In the genomic region with DNA sequence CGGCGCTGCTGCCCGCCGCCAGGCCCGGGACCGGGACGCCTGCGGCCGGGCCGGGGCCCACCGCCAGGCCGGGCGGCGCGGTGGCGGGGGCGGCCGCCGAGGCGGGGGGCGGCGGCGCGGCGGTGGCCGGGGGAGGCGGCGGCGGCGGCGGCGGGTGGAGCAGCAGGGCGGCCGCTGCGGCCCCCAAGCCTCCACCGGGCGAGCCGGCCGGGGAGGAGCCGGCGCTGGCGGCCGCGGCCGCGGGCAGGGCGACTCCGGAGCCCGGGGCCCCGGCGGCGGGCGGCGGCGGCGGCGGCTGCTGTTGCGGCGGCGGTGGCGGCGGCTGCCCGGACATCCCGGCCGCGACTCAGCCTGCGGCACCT, we compare ENCODE assay signal across 8 mouse cellular contexts. TPM values are rescaled to one million over a fixed set of nuclear protein-coding genes. Genes with fewer than 3 reads are reported as not detected.
DNase-seq lines count a peak whose midpoint lies in the region; ATAC-seq and TF ChIP-seq lines count a peak whose summit lies in the region.

No protein-coding gene starts in this region.

- H3K4me3 ChIP-seq in lung, adult 2 months (replicated peaks; ENCODE audit: extremely low read depth, low read depth, low read length): peak overlapping the region; percentile 97
- H3K4me3 ChIP-seq in embryonic facial prominence, embryonic 14.5 days (ENCODE audit: low read depth, low read length): peak overlapping the region; percentile 96
- H3K4me3 ChIP-seq in intestine, embryonic 16.5 days (ENCODE audit: low read length): peak overlapping the region; percentile 90
- peak overlapping the region; percentile 81 for H3K4me3 ChIP-seq in neural tube, embryonic 13.5 days

- peak overlapping the region; percentile 99 for H3K27ac ChIP-seq in embryonic facial prominence, embryonic 14.5 days (replicated peaks; ENCODE audit: low read depth, low read length)
- H3K27ac ChIP-seq in intestine, embryonic 16.5 days (ENCODE audit: low read length): peak overlapping the region; percentile 98
- H3K27ac ChIP-seq in neural tube, embryonic 13.5 days (replicated peaks): peak overlapping the region; percentile 99

- no peaks in the 10 kb centered on the region for H3K9me3 ChIP-seq in embryonic facial prominence, embryonic 14.5 days (ENCODE audit: control insufficient read depth, low read length)
- no peaks in the 10 kb centered on the region for H3K9me3 ChIP-seq in intestine, embryonic 16.5 days (ENCODE audit: control insufficient read depth, low read length)
- H3K9me3 ChIP-seq in neural tube, embryonic 13.5 days: no peaks in the 10 kb centered on the region

- H3K9ac ChIP-seq in embryonic facial prominence, embryonic 14.5 days (ENCODE audit: low read depth, low read length): peak overlapping the region; percentile 99
- peak overlapping the region; percentile 96 for H3K9ac ChIP-seq in intestine, embryonic 16.5 days (ENCODE audit: low read depth, low read length)
- H3K9ac ChIP-seq in neural tube, embryonic 13.5 days: peak overlapping the region; percentile 97

- H3K36me3 ChIP-seq in embryonic facial prominence, embryonic 14.5 days (ENCODE audit: control insufficient read depth, insufficient read depth, low read length): no peaks in the 10 kb centered on the region
- no peaks in the 10 kb centered on the region for H3K36me3 ChIP-seq in intestine, embryonic 16.5 days (ENCODE audit: control insufficient read depth, insufficient read depth, low read length)
- H3K36me3 ChIP-seq in neural tube, embryonic 13.5 days: no peaks in the 10 kb centered on the region

- 16% methylated on average over 64 of the region's 67 CpGs for WGBS in lung, adult 2 months
- no CpG with 5 or more reads among the region's 67 CpGs for WGBS in embryonic facial prominence, embryonic 14.5 days
- 0% methylated on average over 19 of the region's 67 CpGs for WGBS in intestine, embryonic 16.5 days
- under 1% methylated on average over 43 of the region's 67 CpGs for WGBS in neural tube, embryonic 13.5 days

- DNase-seq in lung, adult 2 months: no peak
- no peak for DNase-seq in lung, postnatal 4 days
- DNase-seq in embryonic facial prominence, embryonic 14.5 days (ENCODE audit: low spot score): no peak
- no peak for DNase-seq in MN1 (ENCODE audit: low spot score)
- no peak for DNase-seq in gastrocnemius, postnatal 10 days
- DNase-seq in right cerebral cortex, postnatal 4 days: no peak

- H3K27me3 ChIP-seq in embryonic facial prominence, embryonic 14.5 days (replicated peaks; ENCODE audit: control insufficient read depth, insufficient read depth, low read length): no peaks in the 10 kb centered on the region
- H3K27me3 ChIP-seq in intestine, embryonic 16.5 days (replicated peaks; ENCODE audit: control insufficient read depth, insufficient read depth, low read length): no peaks in the 10 kb centered on the region
- no peaks in the 10 kb centered on the region for H3K27me3 ChIP-seq in neural tube, embryonic 13.5 days

- no peak for TF ChIP-seq CTCF in lung, adult 2 months (IDR thresholded peaks at IDR 0.05; ENCODE audit: insufficient read depth, low read length)

- H3K4me1 ChIP-seq in lung, adult 2 months (ENCODE audit: control insufficient read depth, insufficient read depth, low read length): peaks cover 21% of the 10 kb centered on the region
- peaks cover 7% of the 10 kb centered on the region for H3K4me1 ChIP-seq in embryonic facial prominence, embryonic 14.5 days (ENCODE audit: control insufficient read depth, insufficient read depth, low read length)
- H3K4me1 ChIP-seq in intestine, embryonic 16.5 days (ENCODE audit: control insufficient read depth, insufficient read depth, low read length): peaks cover 15% of the 10 kb centered on the region
- peaks cover 50% of the 10 kb centered on the region for H3K4me1 ChIP-seq in neural tube, embryonic 13.5 days (replicated peaks)

- peak overlapping the region; percentile 66 for H3K4me2 ChIP-seq in embryonic facial prominence, embryonic 14.5 days (ENCODE audit: low read depth, low read length)
- peak overlapping the region; percentile 75 for H3K4me2 ChIP-seq in intestine, embryonic 16.5 days (ENCODE audit: low read depth, low read length)
- peak overlapping the region; percentile 71 for H3K4me2 ChIP-seq in neural tube, embryonic 13.5 days

- no peak for TF ChIP-seq POLR2A in lung, adult 2 months (IDR thresholded peaks at IDR 0.05; ENCODE audit: borderline replicate concordance, extremely low read depth, low read depth, low read length)

- 0 out of 2 replicates have a peak, but pooled peaks have one; percentile 10 for ATAC-seq in embryonic facial prominence, embryonic 14.5 days (ENCODE audit: low read depth)
- ATAC-seq in intestine, embryonic 16.5 days: peak; percentile 36
- peak; percentile 9; the same call in 1 of the 2 replicates for ATAC-seq in neural tube, embryonic 13.5 days (ENCODE audit: low read depth)

RNA-seq across cellular contexts. Expression of a gene that starts 0.5 kb away (rescaled TPM):
- polyA plus RNA-seq in lung, adult 2 months (2012; rRNA removed): 17.1 and 17.7 TPM in 2 replicates
- polyA plus RNA-seq in embryonic facial prominence, embryonic 14.5 days (2014; fragmentation: Nextera tagmentation; extraction: Ambion mirVana): 11.2 and 13.6 TPM in 2 replicates
- polyA plus RNA-seq in intestine, embryonic 16.5 days (2015; fragmentation: Nextera tagmentation; extraction: Ambion mirVana): 4.3 and 5.5 TPM in 2 replicates
- 13.3 and 14.2 TPM in 2 replicates for polyA plus RNA-seq in neural tube, embryonic 13.5 days (2015; fragmentation: Nextera tagmentation; extraction: Ambion mirVana)
- 10 to 100 TPM; 38.1 to 43.4 TPM for total RNA-seq in gastrocnemius, postnatal 10 days (2021)
